Mouse (Mus musculus): Measurements from ENCODE around the gene Arhgap4.

GRCm38 (mm10) chrX:73921285-73921822, 316 bp downstream of the Arhgap4 start:
- TF ChIP-seq CTCF (IDR thresholded peaks at IDR 0.05; ENCODE audit: borderline replicate concordance, control insufficient read depth, extremely low read depth, insufficient read depth, low read length, poor library complexity) (no peak), POLR2A (IDR thresholded peaks at IDR 0.05; ENCODE audit: control insufficient read depth, extremely low read depth, insufficient read depth, low read length, poor library complexity) (no peak)

Measured in thymus, adult 2 months (tissue).